ENCODE assay signal across 15 mouse cellular contexts in the genomic region with DNA sequence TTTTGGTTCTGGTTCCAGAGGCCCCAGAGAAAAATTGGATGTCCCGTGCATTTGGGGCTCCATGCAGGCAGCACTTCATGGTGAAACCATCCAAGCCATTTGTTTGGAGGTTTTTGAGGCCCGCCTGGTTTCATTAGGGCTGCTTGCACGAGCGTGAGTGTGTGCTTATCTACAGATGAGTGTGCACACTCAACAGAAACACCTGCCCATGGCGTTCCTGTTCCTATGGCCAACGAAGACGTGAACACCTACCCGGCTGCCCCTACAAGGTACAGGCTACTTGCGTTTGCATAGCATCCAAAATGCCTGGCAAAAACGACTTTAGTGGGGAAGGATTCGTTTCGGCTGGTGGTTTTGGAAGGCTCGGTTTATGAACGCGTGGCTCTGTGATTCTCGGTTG.
"Had no signal": no experiment of that assay in that cellular context is flagged by ENCODE, and none has a peak within 500 bp of the region (broad histone marks: within the 10 kb centered on the region; RNA-seq: fewer than 3 reads in every experiment).

No protein-coding gene starts in this region.

- DNase-seq: lung, adult 18-20 months; lung, embryonic 14.5 days; lung, postnatal 10 days; midbrain, embryonic 14.5 days; right cerebral cortex, postnatal 14 days; thymus, adult 2 months; thymus, postnatal 25 days; thymus, postnatal 4 days had no signal

- H3K4me2 ChIP-seq: lung, embryonic 14.5 days; midbrain, embryonic 12.5 days; neural tube, embryonic 12.5 days; stomach, embryonic 15.5 days had no signal

- ATAC-seq: midbrain, embryonic 16.5 days had no signal

- H3K27me3 ChIP-seq: midbrain, embryonic 12.5 days; neural tube, embryonic 12.5 days; stomach, embryonic 15.5 days had no signal

- H3K9me3 ChIP-seq: stomach, embryonic 15.5 days had no signal

- H3K9ac ChIP-seq: lung, embryonic 14.5 days; midbrain, embryonic 12.5 days; neural tube, embryonic 12.5 days; stomach, embryonic 15.5 days had no signal

- H3K4me3 ChIP-seq: megakaryocyte, embryonic 14.5 days; midbrain, embryonic 12.5 days; neural tube, embryonic 12.5 days; stomach, embryonic 15.5 days had no signal

- H3K36me3 ChIP-seq: midbrain, embryonic 12.5 days; neural tube, embryonic 12.5 days; stomach, embryonic 15.5 days had no signal

- H3K27ac ChIP-seq: macrophage; midbrain, embryonic 12.5 days; neural tube, embryonic 12.5 days; stomach, embryonic 15.5 days; stomach, postnatal 0 days had no signal
